Mouse (Mus musculus): ENCODE measurements around the gene Dynlt1c. TPM values are rescaled to one million over a fixed set of nuclear protein-coding genes. Genes with fewer than 3 reads are reported as not detected.
"Not testable (repeated sequence)": the region's sequence is repeated elsewhere in the genome, so short reads cannot be mapped to it uniquely, and the experiment has no call there.

The Dynlt1c gene
- total RNA-seq (2012; rRNA removed): 16.8 and 26.6 TPM in 2 replicates

- H3K27ac ChIP-seq (ENCODE audit: insufficient read depth, low read depth, low read length, poor library complexity, severe bottlenecking); in situ Hi-C loops (cut with MboI; ENCODE audit: low sequenced_read_pairs in 2 of 2, unreplicated experiment in 2 of 2); H3K4me1 ChIP-seq (ENCODE audit: control insufficient read depth in 2 of 2, insufficient read depth in 2 of 2, low read length in 2 of 2, poor library complexity in 1 of 2); H3K36me3 ChIP-seq (ENCODE audit: control insufficient read depth, insufficient read depth, low read length, poor library complexity, severe bottlenecking); H3K9me3 ChIP-seq (ENCODE audit: control insufficient read depth, insufficient read depth, low read depth, low read length): not testable (repeated sequence)
- DNase-seq (ENCODE audit: low read depth, low spot score): peak; percentile 77
- H3K9ac ChIP-seq (ENCODE audit: insufficient read depth, low read depth, low read length, poor library complexity, severe bottlenecking): peak within 1 kb of the TSS; percentile 55; the same call in 1 of the 2 replicates
- H3K4me3 ChIP-seq (ENCODE audit: insufficient read depth in 1 of 2, low read depth in 1 of 2, low read length in 2 of 2, poor library complexity in 1 of 2, severe bottlenecking in 1 of 2): peak within 1 kb of the TSS; percentile 43 to 60; a peak in 1 of 4 replicates
Measured at GRCm38 (mm10) chr17:6601204-6601911, at the start of gene Dynlt1c. Gene Dynlt1c (plus strand): TSS chr17:6601671.

- H3K36me3 ChIP-seq (ENCODE audit: control insufficient read depth, insufficient read depth, low read length, poor library complexity, severe bottlenecking); H3K27ac ChIP-seq (ENCODE audit: insufficient read depth, low read depth, low read length, poor library complexity, severe bottlenecking); H3K4me3 ChIP-seq (ENCODE audit: insufficient read depth in 1 of 2, low read depth in 1 of 2, low read length in 2 of 2, poor library complexity in 1 of 2, severe bottlenecking in 1 of 2); in situ Hi-C loops (cut with MboI; ENCODE audit: low sequenced_read_pairs in 2 of 2, unreplicated experiment in 2 of 2); DNase-seq (ENCODE audit: low read depth, low spot score); H3K4me1 ChIP-seq (ENCODE audit: control insufficient read depth in 2 of 2, insufficient read depth in 2 of 2, low read length in 2 of 2, poor library complexity in 1 of 2); H3K9ac ChIP-seq (ENCODE audit: insufficient read depth, low read depth, low read length, poor library complexity, severe bottlenecking); H3K9me3 ChIP-seq (ENCODE audit: control insufficient read depth, insufficient read depth, low read depth, low read length): not testable (repeated sequence)
Measured at GRCm38 (mm10) chr17:6553798-6554197, 47.7 kb upstream of the Dynlt1c start.

- H3K36me3 ChIP-seq (ENCODE audit: control insufficient read depth, insufficient read depth, low read length, poor library complexity, severe bottlenecking); H3K27ac ChIP-seq (ENCODE audit: insufficient read depth, low read depth, low read length, poor library complexity, severe bottlenecking); H3K4me1 ChIP-seq (ENCODE audit: control insufficient read depth in 2 of 2, insufficient read depth in 2 of 2, low read length in 2 of 2, poor library complexity in 1 of 2); H3K9me3 ChIP-seq (ENCODE audit: control insufficient read depth, insufficient read depth, low read depth, low read length); DNase-seq (ENCODE audit: low read depth, low spot score); H3K4me3 ChIP-seq (ENCODE audit: insufficient read depth in 1 of 2, low read depth in 1 of 2, low read length in 2 of 2, poor library complexity in 1 of 2, severe bottlenecking in 1 of 2); H3K9ac ChIP-seq (ENCODE audit: insufficient read depth, low read depth, low read length, poor library complexity, severe bottlenecking); in situ Hi-C loops (cut with MboI; ENCODE audit: low sequenced_read_pairs in 2 of 2, unreplicated experiment in 2 of 2): not testable (repeated sequence)
Measured at GRCm38 (mm10) chr17:6554243-6554642, 47.2 kb upstream of the Dynlt1c start.

- H3K4me1 ChIP-seq (ENCODE audit: control insufficient read depth in 2 of 2, insufficient read depth in 2 of 2, low read length in 2 of 2, poor library complexity in 1 of 2); H3K9me3 ChIP-seq (ENCODE audit: control insufficient read depth, insufficient read depth, low read depth, low read length); DNase-seq (ENCODE audit: low read depth, low spot score); H3K9ac ChIP-seq (ENCODE audit: insufficient read depth, low read depth, low read length, poor library complexity, severe bottlenecking); H3K36me3 ChIP-seq (ENCODE audit: control insufficient read depth, insufficient read depth, low read length, poor library complexity, severe bottlenecking); H3K27ac ChIP-seq (ENCODE audit: insufficient read depth, low read depth, low read length, poor library complexity, severe bottlenecking); H3K4me3 ChIP-seq (ENCODE audit: insufficient read depth in 1 of 2, low read depth in 1 of 2, low read length in 2 of 2, poor library complexity in 1 of 2, severe bottlenecking in 1 of 2); in situ Hi-C loops (cut with MboI; ENCODE audit: low sequenced_read_pairs in 2 of 2, unreplicated experiment in 2 of 2): not testable (repeated sequence)
Measured at GRCm38 (mm10) chr17:6559447-6560133, 41.9 kb upstream of the Dynlt1c start.

GRCm38 (mm10) chr17:6564866-6565265 is 36.6 kb upstream of the Dynlt1c start:
- H3K36me3 ChIP-seq (ENCODE audit: control insufficient read depth, insufficient read depth, low read length, poor library complexity, severe bottlenecking); in situ Hi-C loops (cut with MboI; ENCODE audit: low sequenced_read_pairs in 2 of 2, unreplicated experiment in 2 of 2); H3K27ac ChIP-seq (ENCODE audit: insufficient read depth, low read depth, low read length, poor library complexity, severe bottlenecking); H3K9me3 ChIP-seq (ENCODE audit: control insufficient read depth, insufficient read depth, low read depth, low read length); H3K9ac ChIP-seq (ENCODE audit: insufficient read depth, low read depth, low read length, poor library complexity, severe bottlenecking); H3K4me3 ChIP-seq (ENCODE audit: insufficient read depth in 1 of 2, low read depth in 1 of 2, low read length in 2 of 2, poor library complexity in 1 of 2, severe bottlenecking in 1 of 2); DNase-seq (ENCODE audit: low read depth, low spot score); H3K4me1 ChIP-seq (ENCODE audit: control insufficient read depth in 2 of 2, insufficient read depth in 2 of 2, low read length in 2 of 2, poor library complexity in 1 of 2): not testable (repeated sequence)

GRCm38 (mm10) chr17:6567908-6568307 is 33.6 kb upstream of the Dynlt1c start:
- H3K36me3 ChIP-seq (ENCODE audit: control insufficient read depth, insufficient read depth, low read length, poor library complexity, severe bottlenecking); in situ Hi-C loops (cut with MboI; ENCODE audit: low sequenced_read_pairs in 2 of 2, unreplicated experiment in 2 of 2); H3K27ac ChIP-seq (ENCODE audit: insufficient read depth, low read depth, low read length, poor library complexity, severe bottlenecking); H3K4me1 ChIP-seq (ENCODE audit: control insufficient read depth in 2 of 2, insufficient read depth in 2 of 2, low read length in 2 of 2, poor library complexity in 1 of 2); H3K9me3 ChIP-seq (ENCODE audit: control insufficient read depth, insufficient read depth, low read depth, low read length); H3K9ac ChIP-seq (ENCODE audit: insufficient read depth, low read depth, low read length, poor library complexity, severe bottlenecking); H3K4me3 ChIP-seq (ENCODE audit: insufficient read depth in 1 of 2, low read depth in 1 of 2, low read length in 2 of 2, poor library complexity in 1 of 2, severe bottlenecking in 1 of 2); DNase-seq (ENCODE audit: low read depth, low spot score): not testable (repeated sequence)

- in situ Hi-C loops (cut with MboI; ENCODE audit: low sequenced_read_pairs in 2 of 2, unreplicated experiment in 2 of 2); H3K9me3 ChIP-seq (ENCODE audit: control insufficient read depth, insufficient read depth, low read depth, low read length); H3K36me3 ChIP-seq (ENCODE audit: control insufficient read depth, insufficient read depth, low read length, poor library complexity, severe bottlenecking); H3K4me3 ChIP-seq (ENCODE audit: insufficient read depth in 1 of 2, low read depth in 1 of 2, low read length in 2 of 2, poor library complexity in 1 of 2, severe bottlenecking in 1 of 2); H3K4me1 ChIP-seq (ENCODE audit: control insufficient read depth in 2 of 2, insufficient read depth in 2 of 2, low read length in 2 of 2, poor library complexity in 1 of 2); DNase-seq (ENCODE audit: low read depth, low spot score): not testable (repeated sequence)
- Histone ChIP-seq H3K27ac (ENCODE audit: insufficient read depth, low read depth, low read length, poor library complexity, severe bottlenecking) (peak overlapping the region; percentile 79), H3K9ac (ENCODE audit: insufficient read depth, low read depth, low read length, poor library complexity, severe bottlenecking) (peak overlapping the region; percentile 49)
Measured at GRCm38 (mm10) chr17:6571296-6571695, 30.2 kb upstream of the Dynlt1c start.

GRCm38 (mm10) chr17:6572202-6572601 is 29.3 kb upstream of the Dynlt1c start:
- H3K9ac ChIP-seq (ENCODE audit: insufficient read depth, low read depth, low read length, poor library complexity, severe bottlenecking): peak overlapping the region; percentile 1; the same call in 1 of the 2 replicates
- H3K36me3 ChIP-seq (ENCODE audit: control insufficient read depth, insufficient read depth, low read length, poor library complexity, severe bottlenecking); H3K4me3 ChIP-seq (ENCODE audit: insufficient read depth in 1 of 2, low read depth in 1 of 2, low read length in 2 of 2, poor library complexity in 1 of 2, severe bottlenecking in 1 of 2); H3K4me1 ChIP-seq (ENCODE audit: control insufficient read depth in 2 of 2, insufficient read depth in 2 of 2, low read length in 2 of 2, poor library complexity in 1 of 2); DNase-seq (ENCODE audit: low read depth, low spot score); in situ Hi-C loops (cut with MboI; ENCODE audit: low sequenced_read_pairs in 2 of 2, unreplicated experiment in 2 of 2); H3K9me3 ChIP-seq (ENCODE audit: control insufficient read depth, insufficient read depth, low read depth, low read length): not testable (repeated sequence)
- H3K27ac ChIP-seq (ENCODE audit: insufficient read depth, low read depth, low read length, poor library complexity, severe bottlenecking): peak overlapping the region; percentile 15; the same call in 1 of the 2 replicates
